Comparison of ENCODE assay signal across 19 mouse cellular contexts in the genomic region with DNA sequence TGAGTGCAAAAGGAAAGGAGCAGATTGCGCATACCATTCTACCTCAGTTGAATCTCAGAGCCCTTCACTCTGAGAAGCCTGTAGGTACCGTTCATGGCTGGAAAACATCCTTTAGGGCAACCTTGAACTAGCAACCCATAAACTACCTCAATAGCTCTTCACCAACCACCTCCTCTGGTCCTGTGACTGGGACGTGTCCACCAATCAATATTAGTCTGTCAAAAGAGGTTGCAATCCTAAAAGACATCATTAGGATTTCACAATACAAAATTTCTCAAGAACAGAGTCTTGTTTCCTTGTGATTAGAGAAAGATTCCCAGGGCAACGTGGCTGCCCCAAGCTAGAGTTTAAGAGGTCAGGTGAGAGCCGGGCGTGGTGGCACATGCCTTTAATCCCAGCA. TPM values are rescaled to one million over a fixed set of nuclear protein-coding genes. Genes with fewer than 3 reads are reported as not detected.
DNase-seq lines count a peak whose midpoint lies in the region; ATAC-seq lines count a peak whose summit lies in the region.
"Had no signal": no experiment of that assay in that cellular context is flagged by ENCODE, and none has a peak within 500 bp of the region (broad histone marks: within the 10 kb centered on the region; RNA-seq: fewer than 3 reads in every experiment).

No protein-coding gene starts in this region.

- intact Hi-C loops in heart, postnatal 36 days (cut with DNase I): no loop called here

- peak; percentile 64 for ATAC-seq in granulocyte monocyte progenitor cell, adult 5-6 weeks (replicated peaks; ENCODE audit: poor library complexity, severe bottlenecking)
- peak; percentile 50 for ATAC-seq in megakaryocyte progenitor cell, adult 5-6 weeks (replicated peaks; ENCODE audit: poor library complexity)
- ATAC-seq: CD4-positive, CD25-positive, alpha-beta regulatory T cell, adult 4 months; forebrain, embryonic 14.5 days; forebrain, embryonic 16.5 days had no signal

- DNase-seq in 416B (ENCODE audit: low read depth): peak; percentile 42
- no peak for DNase-seq in heart, postnatal 36 days
- DNase-seq in gastrocnemius, postnatal 10 days: no peak
- DNase-seq: adrenal gland, adult 2 months; adrenal gland, postnatal 10 days; adrenal gland, postnatal 25 days; B cell, adult 2 months; cerebellum, adult 11 months; cerebellum, adult 18-20 months; cerebellum, adult 8-10 months; cerebellum, adult 9-11 months; cerebellum, postnatal 14 days; cerebellum, postnatal 36 days; embryo, embryonic 11 days had no signal

RNA-seq across cellular contexts. Expression of a gene that starts 11.4 kb away (rescaled TPM):
- total RNA-seq in granulocyte monocyte progenitor cell, adult 5-6 weeks (2014; fragmentation: Nextera tagmentation): 274 and 310 TPM in 2 replicates
- total RNA-seq in granulocyte monocyte progenitor cell, adult 5-6 weeks (2017): 498 and 520 TPM in 2 replicates
- 384 and 416 TPM in 2 replicates for total RNA-seq in megakaryocyte progenitor cell, adult 5-6 weeks (2015)
- total RNA-seq in megakaryocyte progenitor cell, adult 5-6 weeks (2017): 406 and 474 TPM in 2 replicates
- total RNA-seq in heart, postnatal 36 days (2021): 10 to 100 TPM; 13.7 to 18.6 TPM
- 1 to 10 TPM; 9.3 to 9.4 TPM for total RNA-seq in gastrocnemius, postnatal 10 days (2021)

RNA-seq across cellular contexts. Expression of a gene that starts 34.6 kb away (rescaled TPM):
- total RNA-seq in granulocyte monocyte progenitor cell, adult 5-6 weeks (2014; fragmentation: Nextera tagmentation): 0.58 and 2.9 TPM in 2 replicates
- 3.1 and 3.5 TPM in 2 replicates for total RNA-seq in granulocyte monocyte progenitor cell, adult 5-6 weeks (2017)
- total RNA-seq in megakaryocyte progenitor cell, adult 5-6 weeks (2015): 5.4 and 10.5 TPM in 2 replicates
- total RNA-seq in megakaryocyte progenitor cell, adult 5-6 weeks (2017): 7.7 and 8.0 TPM in 2 replicates
- under 1 TPM in 1 of 2 experiments, not detected in 1; 0.76 TPM for total RNA-seq in heart, postnatal 36 days (2021)
- under 1 TPM; 0.19 to 0.41 TPM for total RNA-seq in gastrocnemius, postnatal 10 days (2021)

Comparison
In these comparisons a context has a peak if more than half of its experiments do, and no peak if none do; other contexts are left out.
1. RNA of a gene that starts 11.4 kb away (total RNA-seq): 274 to 520 TPM in granulocyte monocyte progenitor cell, adult 5-6 weeks and 384 to 474 TPM in megakaryocyte progenitor cell, adult 5-6 weeks; 13.7 to 18.6 TPM in heart, postnatal 36 days and 9.3 to 9.4 TPM in gastrocnemius, postnatal 10 days; every median in the first group is over 10 times any median in the second.